Comparison of ENCODE assay signal across 8 mouse cellular contexts in the genomic region with DNA sequence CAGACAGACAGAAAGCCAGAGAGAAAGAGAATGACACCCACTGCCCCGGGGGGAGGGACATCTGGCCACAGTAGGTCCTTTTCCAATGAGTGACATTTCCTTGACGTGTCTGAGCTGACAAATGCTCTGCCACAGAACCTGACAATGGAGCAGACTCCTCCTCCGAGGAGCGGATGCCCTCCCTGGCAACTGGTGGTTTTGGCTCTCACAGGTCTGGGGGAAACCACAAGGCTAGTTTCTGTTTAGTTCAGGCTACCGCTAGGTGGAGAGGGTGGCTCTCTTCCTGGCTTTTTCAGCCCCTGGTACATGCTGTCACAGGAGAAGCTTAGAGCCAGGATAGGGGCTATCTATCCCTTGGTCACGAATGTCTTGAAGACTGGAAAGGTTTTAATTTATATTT.
DNase-seq lines count a peak whose midpoint lies in the region; ATAC-seq and TF ChIP-seq lines count a peak whose summit lies in the region.

No protein-coding gene starts in this region.

- peak; percentile 72 for TF ChIP-seq CTCF in midbrain, postnatal 0 days (IDR thresholded peaks at IDR 0.05)
- peak; percentile 73 for TF ChIP-seq CTCF in stomach, postnatal 0 days (IDR thresholded peaks at IDR 0.05; ENCODE audit: low read depth)

- H3K27ac ChIP-seq in limb, embryonic 15.5 days, result no peak overlapping the region
- no peak overlapping the region for H3K27ac ChIP-seq in midbrain, postnatal 0 days (ENCODE audit: low read depth, low read length)
- H3K27ac ChIP-seq in stomach, postnatal 0 days (replicated peaks), result no peak overlapping the region

- H3K4me1 ChIP-seq in limb, embryonic 15.5 days, result peaks cover 10% of the 10 kb centered on the region
- H3K4me1 ChIP-seq in midbrain, postnatal 0 days (ENCODE audit: insufficient read depth, low read length), result no peaks in the 10 kb centered on the region
- H3K4me1 ChIP-seq in stomach, postnatal 0 days (replicated peaks; ENCODE audit: control insufficient read depth, insufficient read depth), result no peaks in the 10 kb centered on the region

- H3K4me2 ChIP-seq in limb, embryonic 15.5 days, result peak overlapping the region; percentile 24; the same call in 1 of the 2 replicates
- no peak overlapping the region for H3K4me2 ChIP-seq in midbrain, postnatal 0 days (ENCODE audit: low read depth, low read length, poor library complexity, severe bottlenecking)
- no peak overlapping the region; the same call in 1 of the 2 replicates for H3K4me2 ChIP-seq in stomach, postnatal 0 days (replicated peaks; ENCODE audit: low read depth)

- H3K9ac ChIP-seq in limb, embryonic 15.5 days, result no peak overlapping the region
- no peak overlapping the region for H3K9ac ChIP-seq in midbrain, postnatal 0 days (replicated peaks; ENCODE audit: low read length, poor library complexity, severe bottlenecking)
- H3K9ac ChIP-seq in stomach, postnatal 0 days (ENCODE audit: low read length), result no peak overlapping the region

- H3K4me3 ChIP-seq in limb, embryonic 15.5 days, result no peak overlapping the region
- no peak overlapping the region for H3K4me3 ChIP-seq in midbrain, postnatal 0 days (ENCODE audit: low read depth, low read length)
- H3K4me3 ChIP-seq in stomach, postnatal 0 days (ENCODE audit: low read depth, low read length), result no peak overlapping the region

- H3K9me3 ChIP-seq in limb, embryonic 15.5 days, result no peaks in the 10 kb centered on the region
- no peaks in the 10 kb centered on the region for H3K9me3 ChIP-seq in midbrain, postnatal 0 days (ENCODE audit: low read length)
- H3K9me3 ChIP-seq in stomach, postnatal 0 days (ENCODE audit: control insufficient read depth, low read length), result no peaks in the 10 kb centered on the region

- 9% methylated on average over 6 of the region's 6 CpGs for WGBS in limb, embryonic 15.5 days
- 13% methylated on average over 6 of the region's 6 CpGs for WGBS in midbrain, postnatal 0 days
- WGBS in stomach, postnatal 0 days, result 11% methylated on average over 6 of the region's 6 CpGs

- ATAC-seq in limb, embryonic 15.5 days (ENCODE audit: insufficient number of reproducible peaks, low FRiP score, low TSS enrichment, low read depth), result no peak
- peak; percentile 63 for ATAC-seq in midbrain, postnatal 0 days (ENCODE audit: low FRiP score)
- ATAC-seq in stomach, postnatal 0 days (ENCODE audit: low FRiP score, low TSS enrichment), result peak; percentile 45; the same call in 1 of the 2 replicates

- TF ChIP-seq EP300 in stomach, postnatal 0 days (optimal IDR thresholded peaks at IDR 0.05), result no peak

- no peaks in the 10 kb centered on the region for H3K27me3 ChIP-seq in limb, embryonic 15.5 days
- no peaks in the 10 kb centered on the region for H3K27me3 ChIP-seq in midbrain, postnatal 0 days (ENCODE audit: insufficient read depth, low read length)
- no peaks in the 10 kb centered on the region for H3K27me3 ChIP-seq in stomach, postnatal 0 days (ENCODE audit: control insufficient read depth, insufficient read depth, low read length)

- DNase-seq in cerebellum, postnatal 14 days, result peak; percentile 17 to 46
- no peak for DNase-seq in cerebellum, postnatal 36 days
- peak; percentile 8 for DNase-seq in c-Kit-positive CD71-positive TER-119-negative erythroid progenitor cells, embryonic 14.5 days (ENCODE audit: low read depth)
- peak; percentile 70 for DNase-seq in heart, adult 8-10 months (ENCODE audit: low spot score)
- peak; percentile 59 for DNase-seq in kidney, adult 18-20 months
- DNase-seq in midbrain, postnatal 0 days (ENCODE audit: low spot score), result peak; percentile 83
- peak; percentile 51 for DNase-seq in stomach, postnatal 0 days (ENCODE audit: low spot score)

- no peaks in the 10 kb centered on the region for H3K36me3 ChIP-seq in limb, embryonic 15.5 days
- no peaks in the 10 kb centered on the region for H3K36me3 ChIP-seq in midbrain, postnatal 0 days (ENCODE audit: insufficient read depth, low read length)
- no peaks in the 10 kb centered on the region for H3K36me3 ChIP-seq in stomach, postnatal 0 days (ENCODE audit: control insufficient read depth, insufficient read depth, low read length)

Comparison
In these comparisons a context has a peak if more than half of its experiments do, and no peak if none do; other contexts are left out.
1. DNase-seq: peak in cerebellum, postnatal 14 days (2 of 2), c-Kit-positive CD71-positive TER-119-negative erythroid progenitor cells, embryonic 14.5 days (single experiment), heart, adult 8-10 months (single experiment), kidney, adult 18-20 months (single experiment), midbrain, postnatal 0 days (single experiment) and stomach, postnatal 0 days (single experiment); none in cerebellum, postnatal 36 days (0 of 2).